Mouse (Mus musculus): ENCODE measurements around the gene Tacr2. TPM values are rescaled to one million over a fixed set of nuclear protein-coding genes. Genes with fewer than 3 reads are reported as not detected.

Tacr2 gene
- polyA plus RNA-seq, 2 experiments = not detected

- H3K27ac ChIP-seq (replicated peaks; ENCODE audit: low read depth, low read length) = no peak overlapping the region
- no peaks in the 10 kb centered on the region for H3K36me3 ChIP-seq (ENCODE audit: control insufficient read depth, insufficient read depth, low read length)
- no peaks in the 10 kb centered on the region for H3K9me3 ChIP-seq (ENCODE audit: control insufficient read depth, low read length)
- WGBS = 73% methylated on average over 8 of the region's 8 CpGs
- no peaks in the 10 kb centered on the region for H3K4me1 ChIP-seq (ENCODE audit: control insufficient read depth, insufficient read depth, low read length)
- ATAC-seq (ENCODE audit: low FRiP score, low read depth) = no peak
- no peaks in the 10 kb centered on the region for H3K27me3 ChIP-seq (ENCODE audit: control insufficient read depth, insufficient read depth, low read length)
- H3K9ac ChIP-seq (ENCODE audit: low read depth, low read length, severe bottlenecking) = no peak overlapping the region
- no peak for DNase-seq (ENCODE audit: low spot score)
- no peak overlapping the region for H3K4me2 ChIP-seq (replicated peaks; ENCODE audit: low read depth, low read length, severe bottlenecking)
- no peak overlapping the region for H3K4me3 ChIP-seq (replicated peaks; ENCODE audit: low read length)
- TF ChIP-seq POLR2A (IDR thresholded peaks at IDR 0.05; ENCODE audit: borderline replicate concordance, extremely low read depth, insufficient read depth, insufficient read length) = no peak
Measured at GRCm38 (mm10) chr10:62220732-62221514, 31.3 kb upstream of the Tacr2 start.

- Histone ChIP-seq H3K9me3 (ENCODE audit: control insufficient read depth, low read length) (no peaks in the 10 kb centered on the region), H3K4me2 (replicated peaks; ENCODE audit: low read depth, low read length, severe bottlenecking) (no peak overlapping the region), H3K27me3 (ENCODE audit: control insufficient read depth, insufficient read depth, low read length) (no peaks in the 10 kb centered on the region), H3K9ac (ENCODE audit: low read depth, low read length, severe bottlenecking) (no peak overlapping the region), H3K4me3 (replicated peaks; ENCODE audit: low read length) (no peak overlapping the region), H3K4me1 (ENCODE audit: control insufficient read depth, insufficient read depth, low read length) (no peaks in the 10 kb centered on the region), H3K36me3 (ENCODE audit: control insufficient read depth, insufficient read depth, low read length) (no peaks in the 10 kb centered on the region), H3K27ac (replicated peaks; ENCODE audit: low read depth, low read length) (no peak overlapping the region)
- no peak for TF ChIP-seq POLR2A (IDR thresholded peaks at IDR 0.05; ENCODE audit: borderline replicate concordance, extremely low read depth, insufficient read depth, insufficient read length)
- ATAC-seq (ENCODE audit: low FRiP score, low read depth) = no peak
- no peak for DNase-seq (ENCODE audit: low spot score)
- 87% methylated on average over 2 of the region's 2 CpGs for WGBS
Measured at GRCm38 (mm10) chr10:62221647-62222046, 30.6 kb upstream of the Tacr2 start.

- DNase-seq (ENCODE audit: low spot score) (no peak), ATAC-seq (ENCODE audit: low FRiP score, low read depth) (no peak)
Measured at GRCm38 (mm10) chr10:62222777-62223176, 29.5 kb upstream of the Tacr2 start.

GRCm38 (mm10) chr10:62224231-62224630, 28.0 kb upstream of the Tacr2 start:
- Histone ChIP-seq H3K27me3 (ENCODE audit: control insufficient read depth, insufficient read depth, low read length) (no peaks in the 10 kb centered on the region), H3K4me3 (replicated peaks; ENCODE audit: low read length) (no peak overlapping the region), H3K9me3 (ENCODE audit: control insufficient read depth, low read length) (no peaks in the 10 kb centered on the region), H3K9ac (ENCODE audit: low read depth, low read length, severe bottlenecking) (no peak overlapping the region), H3K27ac (replicated peaks; ENCODE audit: low read depth, low read length) (no peak overlapping the region), H3K4me2 (replicated peaks; ENCODE audit: low read depth, low read length, severe bottlenecking) (no peak overlapping the region), H3K4me1 (ENCODE audit: control insufficient read depth, insufficient read depth, low read length) (no peaks in the 10 kb centered on the region), H3K36me3 (ENCODE audit: control insufficient read depth, insufficient read depth, low read length) (no peaks in the 10 kb centered on the region)
- 58% methylated on average over 6 of the region's 6 CpGs for WGBS
- no peak for TF ChIP-seq POLR2A (IDR thresholded peaks at IDR 0.05; ENCODE audit: borderline replicate concordance, extremely low read depth, insufficient read depth, insufficient read length)
- no peak for ATAC-seq (ENCODE audit: low FRiP score, low read depth)
- no peak for DNase-seq (ENCODE audit: low spot score)

More at GRCm38 (mm10) chr10:62222777-62223176, 29.5 kb upstream of the Tacr2 start:
- no peaks in the 10 kb centered on the region for H3K36me3 ChIP-seq (ENCODE audit: control insufficient read depth, insufficient read depth, low read length)
- H3K27ac ChIP-seq (replicated peaks; ENCODE audit: low read depth, low read length) = no peak overlapping the region
- H3K27me3 ChIP-seq (ENCODE audit: control insufficient read depth, insufficient read depth, low read length) = no peaks in the 10 kb centered on the region
- H3K4me2 ChIP-seq (replicated peaks; ENCODE audit: low read depth, low read length, severe bottlenecking) = no peak overlapping the region
- 79% methylated on average over 17 of the region's 17 CpGs for WGBS
- TF ChIP-seq POLR2A (IDR thresholded peaks at IDR 0.05; ENCODE audit: borderline replicate concordance, extremely low read depth, insufficient read depth, insufficient read length) = no peak
- H3K9me3 ChIP-seq (ENCODE audit: control insufficient read depth, low read length) = no peaks in the 10 kb centered on the region
- no peaks in the 10 kb centered on the region for H3K4me1 ChIP-seq (ENCODE audit: control insufficient read depth, insufficient read depth, low read length)
- no peak overlapping the region for H3K4me3 ChIP-seq (replicated peaks; ENCODE audit: low read length)
- H3K9ac ChIP-seq (ENCODE audit: low read depth, low read length, severe bottlenecking) = no peak overlapping the region

- DNase-seq (ENCODE audit: low spot score) = no peak
- Histone ChIP-seq H3K4me1 (ENCODE audit: control insufficient read depth, insufficient read depth, low read length) (no peaks in the 10 kb centered on the region; the same call in 1 of the 2 replicates), H3K4me2 (replicated peaks; ENCODE audit: low read depth, low read length, severe bottlenecking) (no peak overlapping the region), H3K9me3 (ENCODE audit: control insufficient read depth, low read length) (no peaks in the 10 kb centered on the region), H3K9ac (ENCODE audit: low read depth, low read length, severe bottlenecking) (no peak overlapping the region), H3K4me3 (replicated peaks; ENCODE audit: low read length) (no peak overlapping the region), H3K27me3 (ENCODE audit: control insufficient read depth, insufficient read depth, low read length) (no peaks in the 10 kb centered on the region), H3K36me3 (ENCODE audit: control insufficient read depth, insufficient read depth, low read length) (no peaks in the 10 kb centered on the region), H3K27ac (replicated peaks; ENCODE audit: low read depth, low read length) (no peak overlapping the region)
- 49% methylated on average over 7 of the region's 7 CpGs for WGBS
- ATAC-seq (ENCODE audit: low FRiP score, low read depth) = no peak
- TF ChIP-seq POLR2A (IDR thresholded peaks at IDR 0.05; ENCODE audit: borderline replicate concordance, extremely low read depth, insufficient read depth, insufficient read length) = no peak
Measured at GRCm38 (mm10) chr10:62225839-62226238, 26.4 kb upstream of the Tacr2 start.
